Mouse (Mus musculus) heart, embryonic 12.5 days (tissue): ENCODE results near the gene Olfr49. TPM values are rescaled to one million over a fixed set of nuclear protein-coding genes. Genes with fewer than 3 reads are reported as not detected.

Experiments used
- ATAC-seq: fragments of 200-750 bp; cut with Nextera tagmentation; 2 replicates; pipeline ENCODE4 v1.8.0; 2017; ENCODE audit warnings: moderate TSS enrichment, moderate library complexity; ENCODE audit not compliant: insufficient number of reproducible peaks, low FRiP score
- H3K27ac ChIP-seq: fragments of 300-500 bp; sonication (generic); 2 replicates; pipeline ENCODE4 v1.5.1; 2016; ENCODE audit warnings: mild to moderate bottlenecking, moderate library complexity; ENCODE audit not compliant: poor library complexity, severe bottlenecking
- H3K27me3 ChIP-seq: fragments of 300-500 bp; sonication (generic); replicated peaks from 2 replicates; pipeline ENCODE4 v1.6.1; 2016; ENCODE audit warnings: mild to moderate bottlenecking, moderate library complexity
- H3K36me3 ChIP-seq: fragments of 300-500 bp; sonication (generic); 2 replicates; pipeline ENCODE4 v1.6.1; 2016; ENCODE audit warnings: mild to moderate bottlenecking, moderate library complexity
- H3K4me1 ChIP-seq: fragments of 300-500 bp; sonication (generic); replicated peaks from 2 replicates; pipeline ENCODE4 v1.6.1; 2016; ENCODE audit warnings: mild to moderate bottlenecking
- H3K4me2 ChIP-seq: fragments of 300-500 bp; sonication (generic); 2 replicates; pipeline ENCODE4 v1.6.1; 2016; ENCODE audit warnings: mild to moderate bottlenecking, moderate library complexity
- H3K4me3 ChIP-seq: fragments of 300-500 bp; sonication (generic); 2 replicates; pipeline ENCODE4 v1.5.1; 2016; ENCODE audit warnings: mild to moderate bottlenecking
- H3K9ac ChIP-seq: fragments of 300-500 bp; sonication (generic); 2 replicates; pipeline ENCODE4 v1.6.1; 2016; ENCODE audit warnings: mild to moderate bottlenecking, moderate library complexity
- H3K9me3 ChIP-seq: fragments of 300-500 bp; sonication (generic); replicated peaks from 2 replicates; pipeline ENCODE4 v1.6.1; 2016; ENCODE audit warnings: mild to moderate bottlenecking, moderate library complexity
- WGBS: fragments of 180-500 bp; shearing (Covaris S2); methylation state at CpG from one replicate; pipeline ENCODE4 v1.1.7; 2016; 5-methylcytosine and 5-hydroxymethylcytosine counted together
- polyA plus RNA-seq: library from polyadenylated mRNA; unstranded; fragments of >200 nt; fragmentation: Nextera tagmentation; extraction: Ambion mirVana; gene quantifications from 2 replicates; pipeline ENCODE4 v1.2.1, GENCODE M21; 2016

Gene Olfr49
- polyA plus RNA-seq, 1 experiment from 2014 or later, result not detected

DNA sequence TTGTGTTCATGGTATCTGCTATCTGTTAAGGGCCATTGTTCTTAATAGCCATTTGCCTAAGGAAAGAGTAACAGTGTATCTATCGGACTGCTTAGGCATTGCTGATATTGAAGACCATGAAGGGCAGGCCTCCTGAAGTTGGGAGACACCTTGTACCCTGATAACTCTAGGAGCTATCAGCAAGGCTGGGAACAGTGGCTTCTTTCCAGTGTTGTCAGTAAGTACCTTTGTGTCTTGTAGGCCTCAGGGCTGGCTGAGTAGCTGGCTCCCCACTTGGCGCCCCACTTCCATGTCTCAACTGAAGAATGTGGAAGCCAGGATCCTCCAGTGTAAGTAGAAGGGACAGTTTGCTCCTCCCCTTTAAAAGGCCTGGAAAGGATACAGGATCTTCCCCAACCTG lies 23.4 kb downstream of the Olfr49 start:
- no peak overlapping the region for H3K27ac ChIP-seq
- no peaks in the 10 kb centered on the region for H3K27me3 ChIP-seq
- no peaks in the 10 kb centered on the region for H3K9me3 ChIP-seq
- no peak overlapping the region for H3K4me3 ChIP-seq
- peaks cover 24% of the 10 kb centered on the region for H3K36me3 ChIP-seq
- no peak overlapping the region for H3K4me2 ChIP-seq
- WGBS, result 78% methylated on average over 2 of the region's 2 CpGs
- H3K4me1 ChIP-seq, result peaks cover 48% of the 10 kb centered on the region
- ATAC-seq, result no peak
- no peak overlapping the region for H3K9ac ChIP-seq

DNA sequence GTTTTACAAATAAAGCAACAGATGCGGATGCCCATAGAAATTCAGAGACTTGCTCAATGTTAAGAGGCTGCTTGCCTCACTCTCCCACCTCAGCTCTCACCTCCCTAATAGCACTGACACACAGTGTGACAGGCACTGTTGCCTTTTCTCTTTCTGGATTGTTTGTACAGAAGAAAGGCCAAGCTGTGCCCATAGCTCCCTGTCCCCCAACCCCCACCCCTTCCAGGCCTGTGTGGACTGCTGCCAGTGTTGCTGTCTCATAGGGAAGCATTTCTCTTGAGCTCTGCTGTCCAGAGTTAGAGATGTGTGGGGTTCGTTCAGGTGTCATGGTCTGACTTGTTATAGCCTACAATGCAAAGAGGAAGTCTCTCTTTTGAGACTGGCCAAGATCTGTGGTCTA lies 24.5 kb downstream of the Olfr49 start:
- Histone ChIP-seq H3K4me3 (peak overlapping the region; percentile 77), H3K9ac (peak overlapping the region; percentile 86), H3K4me2 (peak overlapping the region; percentile 83), H3K27me3 (no peaks in the 10 kb centered on the region), H3K27ac (no peak overlapping the region), H3K4me1 (peaks cover 43% of the 10 kb centered on the region), H3K9me3 (no peaks in the 10 kb centered on the region), H3K36me3 (peaks cover 23% of the 10 kb centered on the region)
- no peak for ATAC-seq
- 78% methylated on average over 2 of the region's 2 CpGs for WGBS

DNA sequence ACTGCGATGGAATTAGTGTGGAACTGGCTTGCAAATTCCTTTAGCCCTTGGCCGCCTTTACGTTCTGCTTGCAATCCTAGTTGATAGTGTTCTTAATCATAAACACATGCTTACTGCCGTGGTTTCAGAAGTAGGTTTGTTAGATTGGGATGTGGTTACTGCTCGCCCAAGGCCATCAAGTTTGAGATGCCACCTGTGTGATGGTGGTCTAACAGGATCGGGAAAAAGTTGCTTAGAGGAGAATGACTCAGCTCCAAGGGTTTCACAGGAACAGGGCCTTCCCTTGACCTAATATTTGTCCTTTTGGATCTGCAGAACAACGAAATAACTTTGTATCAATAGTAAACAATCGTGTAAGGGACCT lies 25.0 kb downstream of the Olfr49 start:
- H3K9ac ChIP-seq, result peak overlapping the region; percentile 86
- no peaks in the 10 kb centered on the region for H3K9me3 ChIP-seq
- peaks cover 43% of the 10 kb centered on the region for H3K4me1 ChIP-seq
- H3K4me2 ChIP-seq, result peak overlapping the region; percentile 83
- peak overlapping the region; percentile 77 for H3K4me3 ChIP-seq
- peak overlapping the region; percentile 90 for H3K27ac ChIP-seq
- peaks cover 23% of the 10 kb centered on the region for H3K36me3 ChIP-seq
- no peak for ATAC-seq
- WGBS, result 19% methylated on average over 8 of the region's 8 CpGs
- no peaks in the 10 kb centered on the region for H3K27me3 ChIP-seq

DNA sequence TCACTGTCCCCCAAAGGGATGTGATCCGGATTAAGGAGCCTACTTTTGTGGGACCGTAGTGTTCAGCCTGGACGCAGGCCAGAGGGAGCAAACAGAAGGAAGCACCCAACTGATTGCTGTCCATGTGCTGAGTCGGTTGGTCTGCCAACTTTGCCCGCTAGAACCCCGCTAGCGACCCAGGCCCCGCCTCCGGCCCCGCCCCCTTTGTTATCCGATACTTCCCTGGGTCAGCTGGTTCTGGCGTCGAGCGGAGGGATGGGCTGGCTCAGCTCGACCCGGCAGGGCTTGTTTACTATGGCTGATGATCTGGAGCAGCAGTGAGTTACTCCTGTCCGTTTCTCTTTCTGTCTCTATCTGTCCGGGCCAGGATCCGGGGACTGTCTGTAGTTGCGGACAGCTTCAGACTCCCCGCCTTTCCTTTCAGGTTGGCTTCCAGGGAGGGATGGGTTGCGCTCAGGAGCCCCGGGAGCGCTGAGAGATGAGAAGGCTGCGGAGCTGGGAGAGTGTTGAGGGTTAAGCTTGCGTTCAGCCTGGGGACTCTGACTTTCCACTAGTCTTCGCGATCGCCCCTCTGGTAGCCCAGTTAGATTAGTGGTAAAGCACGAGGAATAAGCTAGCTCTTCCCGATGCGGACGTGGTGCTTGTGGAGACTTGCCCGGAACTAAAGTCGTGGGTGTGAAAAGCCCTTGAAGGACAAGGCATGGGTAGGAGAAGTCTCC lies 25.6 kb downstream of the Olfr49 start:
- H3K9me3 ChIP-seq, result no peaks in the 10 kb centered on the region
- peak overlapping the region; percentile 90 for H3K27ac ChIP-seq
- peaks cover 40% of the 10 kb centered on the region for H3K4me1 ChIP-seq
- 0% methylated on average over 35 of the region's 35 CpGs for WGBS
- peaks cover 20% of the 10 kb centered on the region for H3K36me3 ChIP-seq
- peak overlapping the region; percentile 86 for H3K9ac ChIP-seq
- no peaks in the 10 kb centered on the region for H3K27me3 ChIP-seq
- H3K4me3 ChIP-seq, result peak overlapping the region; percentile 77
- peak overlapping the region; percentile 83 for H3K4me2 ChIP-seq
- ATAC-seq, result peak; percentile 96

DNA sequence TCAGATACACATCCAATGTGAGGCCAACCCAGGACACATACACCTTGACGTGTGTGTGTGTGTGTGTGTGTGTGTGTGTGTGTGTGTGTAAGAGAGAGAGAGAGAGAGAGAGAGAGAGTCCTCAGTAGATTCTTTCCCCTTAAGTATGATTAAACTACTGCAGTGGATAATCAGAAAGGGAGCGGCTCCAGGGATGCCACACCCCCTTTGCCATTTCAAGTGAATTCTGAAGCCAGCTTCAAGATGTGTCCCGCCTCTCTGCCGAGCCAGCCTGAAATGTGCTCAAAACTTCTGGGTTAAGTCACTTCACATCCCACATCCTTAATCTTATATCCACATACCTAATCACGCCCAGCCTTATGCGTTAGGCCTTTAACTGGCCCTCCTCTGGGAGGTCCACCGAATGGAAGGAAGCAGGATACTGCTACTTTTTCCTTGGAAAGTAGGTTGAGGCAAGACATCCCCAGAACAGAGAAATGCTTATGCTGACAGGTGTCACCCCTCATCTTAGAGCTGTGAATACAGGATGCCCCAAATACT lies 26.5 kb downstream of the Olfr49 start:
- WGBS, result 59% methylated on average over 7 of the region's 7 CpGs
- H3K4me3 ChIP-seq, result peak overlapping the region; percentile 77; the same call in 1 of the 2 replicates
- H3K36me3 ChIP-seq, result peaks cover 12% of the 10 kb centered on the region
- peak overlapping the region; percentile 83 for H3K4me2 ChIP-seq
- H3K27ac ChIP-seq, result no peak overlapping the region
- peaks cover 38% of the 10 kb centered on the region for H3K4me1 ChIP-seq
- no peak overlapping the region for H3K9ac ChIP-seq
- no peaks in the 10 kb centered on the region for H3K27me3 ChIP-seq
- no peaks in the 10 kb centered on the region for H3K9me3 ChIP-seq
- no peak for ATAC-seq

DNA sequence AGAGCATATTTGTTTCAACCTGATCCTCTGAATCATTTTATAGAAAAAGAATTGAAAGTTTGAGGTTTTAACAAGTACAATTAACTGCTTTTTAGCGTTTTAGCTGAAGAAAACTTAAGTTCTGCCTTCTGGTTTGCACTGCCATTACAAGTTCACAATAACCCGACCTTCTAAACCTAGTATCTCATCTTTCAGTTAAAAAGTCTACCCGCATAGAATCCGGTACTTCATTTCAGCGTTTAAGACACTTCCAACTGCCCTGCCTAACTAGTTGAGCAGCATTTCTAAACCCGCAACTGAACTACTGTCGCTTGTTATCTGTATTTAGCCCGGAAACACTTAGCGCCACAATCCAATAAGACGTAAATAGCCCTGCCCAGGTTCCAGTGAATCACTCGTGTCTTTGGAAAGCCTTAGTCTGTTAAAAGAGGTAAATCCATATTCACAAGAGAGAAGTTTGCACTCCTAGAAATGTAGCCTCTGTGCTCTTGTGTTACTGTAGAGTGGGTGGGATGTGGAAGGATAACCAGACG lies 30.0 kb downstream of the Olfr49 start:
- Histone ChIP-seq H3K4me2 (peak overlapping the region; percentile 72), H3K27ac (0 out of 2 replicates have a peak overlapping the region, but pooled peaks have one; percentile 80), H3K4me1 (peaks cover 40% of the 10 kb centered on the region), H3K27me3 (no peaks in the 10 kb centered on the region), H3K9ac (no peak overlapping the region), H3K4me3 (peak overlapping the region; percentile 80), H3K9me3 (no peaks in the 10 kb centered on the region), H3K36me3 (peaks cover 5% of the 10 kb centered on the region)
- WGBS, result 47% methylated on average over 12 of the region's 12 CpGs
- ATAC-seq, result no peak

DNA sequence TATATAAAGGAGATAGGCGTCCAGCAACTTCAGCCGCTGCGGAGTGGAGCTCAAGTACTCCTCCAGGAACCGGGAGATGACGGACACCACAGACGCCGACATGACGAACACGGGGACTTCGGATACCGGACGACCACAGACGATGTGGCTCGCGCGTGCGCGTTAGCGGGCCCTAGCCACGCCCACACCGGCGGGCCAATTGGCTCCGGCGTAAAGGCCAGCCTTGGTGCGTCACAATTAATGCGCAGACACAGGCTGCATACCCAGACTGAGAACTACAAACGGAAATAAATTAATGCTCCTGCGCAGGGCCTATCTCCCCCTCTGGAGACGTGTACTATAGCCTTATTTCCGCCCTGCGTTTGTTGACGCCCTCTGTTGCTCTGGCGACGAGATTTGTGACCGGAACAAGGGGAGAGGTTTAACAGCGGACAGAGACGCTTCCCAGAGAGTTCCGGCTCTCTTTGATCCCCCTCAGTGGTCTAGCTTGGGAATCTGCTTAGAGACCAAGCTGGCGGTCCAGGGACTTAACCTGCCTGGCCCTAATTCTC lies 30.9 kb downstream of the Olfr49 start, which contains the start of the genes Dad1 and Abhd4:
TSS of gene Dad1 (minus strand) at position 364 of the 551 bp plus-strand sequence.
TSS of gene Abhd4 (plus strand) at position 448 of the 551 bp plus-strand sequence.
- peak; percentile 98 for ATAC-seq
- Histone ChIP-seq H3K9ac (peak within 1 kb of the TSS; percentile 86), H3K4me3 (peak within 1 kb of the TSS; percentile 80), H3K9me3 (no peaks in the 10 kb centered on the region), H3K27ac (peak within 1 kb of the TSS; percentile 80), H3K4me2 (peak within 1 kb of the TSS; percentile 72), H3K4me1 (peaks cover 44% of the 10 kb centered on the region), H3K36me3 (peaks cover 9% of the 10 kb centered on the region), H3K27me3 (no peaks in the 10 kb centered on the region)
- under 1% methylated on average over 39 of the region's 39 CpGs for WGBS

DNA sequence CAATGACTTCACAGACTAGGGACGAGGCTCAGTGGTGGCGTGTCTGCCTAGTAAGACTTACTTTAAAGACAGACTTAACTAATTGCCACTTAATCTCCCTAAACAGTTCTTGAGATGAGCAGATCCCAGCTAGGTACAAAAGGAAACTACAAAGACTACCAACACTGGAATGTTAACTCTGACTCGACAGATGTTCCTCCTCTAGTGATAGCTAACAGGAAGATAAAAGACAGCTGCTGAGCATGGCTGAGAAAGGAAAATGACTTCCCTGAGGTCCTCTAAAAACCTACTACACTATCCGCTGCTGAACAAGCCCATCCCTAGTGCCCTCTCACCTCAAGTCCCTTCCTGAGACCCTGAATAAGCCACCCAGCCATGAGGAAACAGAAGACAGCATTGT lies 34.6 kb downstream of the Olfr49 start:
- H3K27ac ChIP-seq, result no peak overlapping the region
- 63% methylated on average over 4 of the region's 4 CpGs for WGBS

DNA sequence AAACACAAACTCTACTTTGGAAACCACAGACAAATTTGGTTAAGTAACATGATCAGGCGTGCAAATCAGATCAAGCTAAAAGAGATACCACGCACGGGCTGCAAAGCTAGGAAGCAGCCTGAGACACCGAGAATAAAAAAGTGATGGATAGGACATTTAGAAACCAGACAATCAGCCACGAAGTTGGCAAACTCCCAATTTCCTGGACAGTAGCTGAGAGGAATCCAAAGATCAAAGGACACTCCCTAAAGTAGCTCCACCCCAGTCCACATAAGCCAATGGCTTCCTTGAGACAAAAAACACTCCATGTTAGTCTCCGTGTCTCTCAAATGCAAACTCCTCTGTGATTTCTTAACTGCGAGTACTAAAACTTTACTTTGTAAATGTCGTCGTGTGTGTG lies 35.4 kb downstream of the Olfr49 start:
- Histone ChIP-seq H3K9me3 (no peaks in the 10 kb centered on the region), H3K27me3 (no peaks in the 10 kb centered on the region), H3K27ac (no peak overlapping the region), H3K36me3 (peaks cover 32% of the 10 kb centered on the region), H3K4me2 (no peak overlapping the region), H3K4me1 (peaks cover 37% of the 10 kb centered on the region), H3K4me3 (no peak overlapping the region), H3K9ac (no peak overlapping the region)
- WGBS, result 68% methylated on average over 9 of the region's 9 CpGs
- ATAC-seq, result no peak

More for the DNA sequence above, 34.6 kb downstream of the Olfr49 start:
- ATAC-seq, result no peak
- H3K9ac ChIP-seq, result 0 out of 2 replicates have a peak overlapping the region, but pooled peaks have one; percentile 30
- H3K9me3 ChIP-seq, result no peaks in the 10 kb centered on the region
- no peaks in the 10 kb centered on the region for H3K27me3 ChIP-seq
- peaks cover 43% of the 10 kb centered on the region for H3K4me1 ChIP-seq
- no peak overlapping the region for H3K4me2 ChIP-seq
- H3K36me3 ChIP-seq, result peaks cover 29% of the 10 kb centered on the region
- H3K4me3 ChIP-seq, result no peak overlapping the region

DNA sequence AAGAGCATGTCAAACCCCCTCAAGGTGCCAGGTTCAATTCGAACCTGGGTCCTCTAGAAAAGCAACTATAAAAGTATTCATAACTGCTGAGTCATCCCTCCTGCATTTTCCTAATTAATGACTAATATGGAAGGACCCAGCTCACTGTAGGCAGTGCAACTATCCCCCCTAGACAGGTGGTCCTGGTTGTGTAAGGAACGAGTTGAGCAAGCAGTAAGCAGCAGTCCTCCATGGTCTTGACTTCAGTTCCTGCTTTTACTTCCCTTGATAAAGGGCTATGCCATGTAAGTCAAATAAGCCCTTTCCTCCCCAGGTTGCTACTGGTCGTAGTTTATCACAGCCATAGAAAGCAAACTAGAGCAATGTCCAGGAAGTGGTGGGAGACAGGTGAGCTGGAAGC lies 38.5 kb downstream of the Olfr49 start:
- 85% methylated on average over 3 of the region's 3 CpGs for WGBS
- H3K36me3 ChIP-seq, result peaks cover 58% of the 10 kb centered on the region
- H3K4me2 ChIP-seq, result no peak overlapping the region
- no peaks in the 10 kb centered on the region for H3K27me3 ChIP-seq
- H3K4me1 ChIP-seq, result peaks cover 33% of the 10 kb centered on the region
- no peak overlapping the region for H3K27ac ChIP-seq
- no peak overlapping the region for H3K9ac ChIP-seq
- ATAC-seq, result no peak
- no peaks in the 10 kb centered on the region; the same call in 1 of the 2 replicates for H3K9me3 ChIP-seq
- H3K4me3 ChIP-seq, result no peak overlapping the region

DNA sequence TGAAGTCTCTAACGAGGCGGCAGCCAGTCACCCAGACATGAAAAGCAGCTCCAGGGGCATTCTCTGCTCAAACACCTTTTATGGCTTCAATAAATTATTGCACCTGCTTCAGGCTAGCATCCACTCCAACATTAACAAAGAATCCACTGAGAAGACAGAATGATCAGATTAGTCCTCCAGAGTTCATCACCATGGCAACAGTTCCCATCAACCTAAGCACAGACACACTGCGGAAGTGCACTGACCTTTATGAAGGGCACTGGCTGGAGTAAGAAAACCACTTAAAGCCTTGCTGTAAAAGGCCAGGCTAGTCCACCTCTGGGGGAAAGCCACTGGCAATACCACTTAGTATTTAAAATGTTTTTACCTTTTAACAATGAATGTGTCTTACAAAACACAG lies 40.6 kb downstream of the Olfr49 start:
- H3K4me3 ChIP-seq, result no peak overlapping the region
- H3K4me2 ChIP-seq, result no peak overlapping the region
- H3K36me3 ChIP-seq, result peaks cover 63% of the 10 kb centered on the region
- H3K27ac ChIP-seq, result peak overlapping the region; percentile 71
- H3K9me3 ChIP-seq, result no peaks in the 10 kb centered on the region; the same call in 1 of the 2 replicates
- ATAC-seq, result no peak
- H3K4me1 ChIP-seq, result peaks cover 27% of the 10 kb centered on the region
- 0 out of 2 replicates have a peak overlapping the region, but pooled peaks have one; percentile 26 for H3K9ac ChIP-seq
- 66% methylated on average over 3 of the region's 3 CpGs for WGBS
- H3K27me3 ChIP-seq, result no peaks in the 10 kb centered on the region
